Mouse (Mus musculus) testis, adult 2 months (tissue): ENCODE measurements at regions not wholly inside any gene's neighbourhood (a gene's known extent, or its start where the extent isn't known, plus 50 kb on each side); places are given as distances from the start of the nearest gene placed in this dataset.

Source experiments
- CTCF ChIP-seq: fragments of 200-500 bp; IDR thresholded peaks from 2 replicates; pipeline ENCODE4 v1.5.1; 2012; ENCODE audit warnings: low read depth, mild to moderate bottlenecking, inconsistent platforms, low read length, moderate library complexity; ENCODE audit not compliant: control insufficient read depth, insufficient read depth, insufficient replicate concordance
- POLR2A ChIP-seq: fragments of 200-500 bp; IDR thresholded peaks from 2 replicates; pipeline ENCODE4 v1.6.1; 2012; ENCODE audit warnings: low read depth, mild to moderate bottlenecking, inconsistent platforms, low read length, moderate library complexity; ENCODE audit not compliant: control insufficient read depth

DNA sequence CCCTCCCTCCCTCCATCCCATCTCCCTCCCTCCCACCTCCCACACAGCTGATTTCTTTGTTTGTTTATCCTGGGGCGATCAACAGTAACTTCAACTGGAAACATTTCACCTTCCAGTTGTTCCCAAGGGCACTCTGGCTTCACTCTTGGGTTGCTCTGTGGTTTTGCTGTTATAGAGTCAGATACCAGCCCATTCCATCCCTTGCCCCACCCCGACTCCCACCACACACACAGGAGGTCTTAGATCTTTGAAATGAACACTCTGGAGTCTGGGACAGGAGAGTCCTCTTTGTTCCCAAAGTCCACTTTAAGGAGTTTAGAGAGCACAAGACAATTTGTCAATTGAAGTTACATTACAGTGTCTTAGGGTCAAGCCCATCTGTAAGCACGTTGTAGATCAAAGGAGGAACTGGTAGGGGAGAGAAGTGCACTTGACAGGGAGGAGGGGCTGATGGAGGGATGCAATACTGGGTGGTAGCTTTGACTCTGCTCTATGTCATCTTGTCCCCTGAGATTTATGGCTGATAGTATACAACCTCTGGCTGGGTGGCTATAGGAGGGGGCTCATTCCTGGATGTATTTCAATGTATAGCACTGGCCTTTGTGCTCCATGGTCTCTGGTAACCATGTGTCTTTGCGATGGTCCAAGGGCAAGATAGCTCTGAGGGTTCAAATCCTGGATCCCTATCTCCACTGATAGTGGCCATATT lies 313.9 kb downstream of the Glrx3 start:
- no peak for TF ChIP-seq CTCF
- TF ChIP-seq POLR2A = no peak
